Mouse (Mus musculus) lung, postnatal 0 days (tissue): Measurements from ENCODE around the gene Fam189a1.

Experiments used
- CTCF ChIP-seq: IDR thresholded peaks from 2 replicates; pipeline ENCODE4 v1.5.1; 2016; ENCODE audit warnings: antibody characterized with exemption, mild to moderate bottlenecking
- EP300 ChIP-seq: IDR thresholded peaks from 2 replicates; pipeline ENCODE4 v1.6.1; 2016; ENCODE audit warnings: antibody characterized with exemption, mild to moderate bottlenecking, control low read depth

DNA sequence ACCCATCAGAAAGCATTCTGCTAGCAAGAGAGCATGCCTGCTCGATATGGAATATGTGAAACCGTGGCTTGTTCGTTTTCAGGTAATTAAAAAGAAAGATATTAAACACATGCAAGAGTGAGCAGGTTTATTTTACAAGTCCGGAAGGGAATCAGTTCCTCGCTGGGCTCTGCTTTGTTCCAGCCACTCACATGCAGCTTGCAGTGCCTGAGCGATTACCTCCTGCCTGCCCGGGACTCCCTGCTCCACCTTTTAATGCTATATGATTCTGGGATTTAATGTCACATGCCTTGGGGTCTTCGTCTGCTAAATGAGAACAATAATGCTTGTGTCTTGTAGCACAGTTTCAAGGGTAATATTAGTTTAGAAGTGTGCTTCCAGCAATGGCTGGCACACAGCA lies 351.3 kb downstream of the Fam189a1 start:
- TF ChIP-seq EP300: no peak
- no peak for TF ChIP-seq CTCF
